Mouse (Mus musculus) brain, embryonic 14.5 days (tissue): ENCODE measurements at regions not wholly inside any gene's neighbourhood (a gene's known extent, or its start where the extent isn't known, plus 50 kb on each side); places are given as distances from the start of the nearest gene placed in this dataset.

Source experiments
- CTCF ChIP-seq: fragments of 200-500 bp; IDR thresholded peaks from 2 replicates; pipeline ENCODE4 v1.5.1; 2012; ENCODE audit warnings: inconsistent platforms, mild to moderate bottlenecking, moderate library complexity, borderline replicate concordance; ENCODE audit not compliant: insufficient read depth, insufficient read length; ENCODE audit errors: extremely low read depth
- POLR2A ChIP-seq: fragments of 200-500 bp; IDR thresholded peaks from 2 replicates; pipeline ENCODE4 v1.6.1; 2012; ENCODE audit warnings: mild to moderate bottlenecking, inconsistent platforms, borderline replicate concordance; ENCODE audit not compliant: poor library complexity, insufficient read depth, insufficient read length, severe bottlenecking; ENCODE audit errors: extremely low read depth

DNA sequence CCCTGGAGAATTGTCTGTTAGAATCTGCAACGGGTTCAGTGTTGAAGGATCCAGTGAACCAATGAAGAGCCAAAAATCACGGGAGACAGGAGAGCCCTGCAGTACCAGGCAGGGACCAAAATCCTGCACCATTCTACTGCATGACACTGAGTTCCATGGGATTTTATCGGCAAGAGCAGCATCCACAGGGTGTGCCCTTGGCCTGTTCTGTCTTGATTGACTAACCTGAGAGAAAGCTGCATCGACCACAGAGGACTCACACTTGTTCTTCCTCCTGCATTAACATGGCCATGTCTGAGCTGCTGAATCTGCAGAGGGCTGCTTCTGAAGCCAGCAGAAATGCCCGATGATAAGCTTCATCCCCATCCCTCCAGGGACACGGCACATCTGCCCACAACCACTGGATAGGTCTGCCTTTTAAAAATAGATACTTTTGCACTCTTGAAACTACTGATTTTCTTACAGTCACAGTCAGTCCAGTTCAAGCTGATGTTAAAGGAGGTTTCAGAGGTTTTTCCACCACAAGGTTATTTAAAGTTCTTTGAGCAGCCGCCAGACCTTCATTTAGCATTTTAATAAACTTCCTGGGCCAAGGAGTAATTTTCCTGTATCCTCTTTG lies 71.9 kb upstream of the Atg10 start:
- no peak for TF ChIP-seq POLR2A
- TF ChIP-seq CTCF: no peak
